Mouse (Mus musculus): Measurements from ENCODE around the gene Proser2. TPM values are rescaled to one million over a fixed set of nuclear protein-coding genes. Genes with fewer than 3 reads are reported as not detected.

Gene Proser2
- polyA plus RNA-seq, 1 experiment, result 1.0 TPM

DNA sequence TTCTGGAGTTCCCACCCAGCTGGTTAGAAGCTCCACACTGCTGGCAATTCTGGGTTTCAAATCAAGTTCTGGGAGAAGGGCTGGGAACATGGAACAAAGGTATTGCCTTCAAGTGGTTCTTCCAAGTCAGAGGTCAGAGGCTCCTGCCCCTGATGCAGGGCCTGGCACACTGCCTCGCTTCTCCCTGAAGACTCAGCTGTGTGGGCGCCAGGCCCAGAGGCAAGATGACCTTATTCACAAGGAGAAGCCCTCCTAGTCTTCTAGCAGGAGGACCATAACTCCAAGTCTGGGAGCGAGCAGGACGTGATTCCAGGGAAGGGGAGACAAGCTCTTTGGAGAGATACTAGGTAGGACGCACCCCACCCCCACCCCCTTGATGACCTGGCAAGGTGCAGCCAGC lies 42.9 kb downstream of the Proser2 start:
- H3K4me3 ChIP-seq (ENCODE audit: insufficient read depth, poor library complexity, severe bottlenecking), result no peak overlapping the region
- H3K27me3 ChIP-seq (ENCODE audit: control insufficient read depth, insufficient read depth, insufficient read length), result no peaks in the 10 kb centered on the region
- no peaks in the 10 kb centered on the region for H3K36me3 ChIP-seq (ENCODE audit: control insufficient read depth, insufficient read depth)
- no peak for TF ChIP-seq MYOG (IDR thresholded peaks at IDR 0.05; ENCODE audit: control insufficient read depth, extremely low read depth, insufficient read length)
- no peak for TF ChIP-seq MAX (IDR thresholded peaks at IDR 0.05)
- TF ChIP-seq FOSL1 (IDR thresholded peaks at IDR 0.05; ENCODE audit: insufficient read depth, low read length, poor library complexity, severe bottlenecking), result no peak
- TF ChIP-seq CTCF (IDR thresholded peaks at IDR 0.05; ENCODE audit: control insufficient read depth, insufficient read depth, insufficient read length), result no peak
- TF ChIP-seq MYOD1 (IDR thresholded peaks at IDR 0.05; ENCODE audit: control insufficient read depth, insufficient read length, low read depth), result no peak
- TF ChIP-seq CEBPB (IDR thresholded peaks at IDR 0.05; ENCODE audit: low read depth), result no peak
- no peak for TF ChIP-seq USF1 (IDR thresholded peaks at IDR 0.05; ENCODE audit: low read depth)
- no peaks in the 10 kb centered on the region for H3K79me3 ChIP-seq (ENCODE audit: low read depth)
- H3K79me2 ChIP-seq (ENCODE audit: control insufficient read depth, insufficient read depth), result no peaks in the 10 kb centered on the region
- H3ac ChIP-seq (ENCODE audit: control insufficient read depth, insufficient read length, low read depth), result no peak overlapping the region

DNA sequence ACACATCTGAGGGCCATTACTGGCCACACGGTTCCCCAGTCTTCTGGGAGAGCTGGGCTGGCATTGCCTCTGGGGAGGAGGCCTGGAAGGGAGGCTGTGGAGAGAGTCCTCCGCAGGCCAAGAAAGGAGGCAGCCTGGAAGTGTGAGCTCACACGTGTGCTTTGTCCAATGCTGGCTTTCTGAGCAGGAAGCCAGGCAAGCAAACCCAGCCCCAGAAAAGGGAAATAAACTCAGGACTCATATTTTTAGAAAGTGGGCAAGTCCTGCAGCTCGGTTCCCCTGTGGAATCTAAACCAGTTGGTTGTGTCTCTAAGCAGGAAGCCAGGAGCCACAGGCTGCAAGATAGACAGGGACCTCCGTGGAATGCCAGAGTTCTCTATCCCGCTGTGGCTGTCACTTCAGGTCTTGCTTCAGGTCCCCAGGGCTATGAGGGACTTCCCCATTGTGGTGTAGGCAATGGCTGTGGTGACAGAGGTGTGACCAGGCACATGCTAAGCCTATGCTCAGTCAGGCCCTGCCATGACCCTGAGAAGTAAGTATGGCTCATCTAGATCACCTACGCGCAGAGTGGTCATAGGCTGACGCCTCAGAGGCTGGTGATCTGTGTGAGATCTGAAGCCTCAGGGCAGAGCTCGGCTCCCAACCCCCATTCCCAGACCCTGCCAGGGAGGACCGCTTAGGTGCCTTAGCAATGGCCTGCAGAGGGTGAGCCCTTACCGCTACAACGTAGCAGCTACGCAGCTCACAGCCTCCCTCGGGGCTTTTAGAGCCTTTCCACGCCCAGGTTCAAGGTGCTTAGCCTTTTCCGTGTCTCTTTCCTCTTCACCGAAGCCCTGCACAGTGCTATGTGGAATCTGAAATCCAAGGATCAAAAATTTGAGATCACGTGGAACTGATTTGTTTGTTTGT lies 44.1 kb downstream of the Proser2 start:
- no peaks in the 10 kb centered on the region for H3K36me3 ChIP-seq (ENCODE audit: control insufficient read depth, insufficient read depth)
- H3ac ChIP-seq (ENCODE audit: control insufficient read depth, insufficient read length, low read depth), result no peak overlapping the region
- H3K27me3 ChIP-seq (ENCODE audit: control insufficient read depth, insufficient read depth, insufficient read length), result no peaks in the 10 kb centered on the region
- TF ChIP-seq MAX (IDR thresholded peaks at IDR 0.05) (no peak), MYOD1 (IDR thresholded peaks at IDR 0.05; ENCODE audit: control insufficient read depth, insufficient read length, low read depth) (no peak), CEBPB (IDR thresholded peaks at IDR 0.05; ENCODE audit: low read depth) (no peak), FOSL1 (IDR thresholded peaks at IDR 0.05; ENCODE audit: insufficient read depth, low read length, poor library complexity, severe bottlenecking) (no peak), CTCF (IDR thresholded peaks at IDR 0.05; ENCODE audit: control insufficient read depth, insufficient read depth, insufficient read length) (no peak), MYOG (IDR thresholded peaks at IDR 0.05; ENCODE audit: control insufficient read depth, extremely low read depth, insufficient read length) (no peak), USF1 (IDR thresholded peaks at IDR 0.05; ENCODE audit: low read depth) (no peak)
- H3K4me3 ChIP-seq (ENCODE audit: insufficient read depth, poor library complexity, severe bottlenecking), result no peak overlapping the region
- no peaks in the 10 kb centered on the region for H3K79me3 ChIP-seq (ENCODE audit: low read depth)
- H3K79me2 ChIP-seq (ENCODE audit: control insufficient read depth, insufficient read depth), result no peaks in the 10 kb centered on the region

DNA sequence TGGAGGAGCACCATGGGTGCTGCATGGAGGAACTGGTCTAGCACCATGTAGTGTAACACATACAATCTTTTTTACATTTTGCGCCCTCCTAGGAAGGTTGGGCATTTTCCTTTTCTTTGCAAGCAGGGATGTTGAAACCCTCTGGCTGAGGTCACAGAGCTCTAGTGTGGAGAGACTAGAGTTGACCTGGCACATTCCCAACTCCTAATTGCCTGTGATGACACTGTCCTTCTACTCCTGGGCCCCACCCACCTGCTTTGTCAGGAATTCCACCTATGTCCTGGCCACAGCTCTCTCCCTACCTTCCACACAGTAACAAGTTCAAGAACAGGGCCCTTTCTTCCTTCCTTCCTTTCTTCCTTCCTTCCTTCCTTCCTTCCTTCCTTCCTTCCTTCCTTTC lies 46.3 kb downstream of the Proser2 start:
- Histone ChIP-seq H3K27me3 (ENCODE audit: control insufficient read depth, insufficient read depth, insufficient read length) (no peaks in the 10 kb centered on the region), H3K36me3 (ENCODE audit: control insufficient read depth, insufficient read depth) (no peaks in the 10 kb centered on the region), H3K4me3 (ENCODE audit: insufficient read depth, poor library complexity, severe bottlenecking) (no peak overlapping the region), H3ac (ENCODE audit: control insufficient read depth, insufficient read length, low read depth) (no peak overlapping the region), H3K79me2 (ENCODE audit: control insufficient read depth, insufficient read depth) (no peaks in the 10 kb centered on the region), H3K79me3 (ENCODE audit: low read depth) (no peaks in the 10 kb centered on the region)
- TF ChIP-seq USF1 (IDR thresholded peaks at IDR 0.05; ENCODE audit: low read depth), result no peak
- no peak for TF ChIP-seq MAX (IDR thresholded peaks at IDR 0.05)
- TF ChIP-seq CEBPB (IDR thresholded peaks at IDR 0.05; ENCODE audit: low read depth), result no peak
- no peak for TF ChIP-seq MYOG (IDR thresholded peaks at IDR 0.05; ENCODE audit: control insufficient read depth, extremely low read depth, insufficient read length)
- TF ChIP-seq FOSL1 (IDR thresholded peaks at IDR 0.05; ENCODE audit: insufficient read depth, low read length, poor library complexity, severe bottlenecking), result no peak
- TF ChIP-seq CTCF (IDR thresholded peaks at IDR 0.05; ENCODE audit: control insufficient read depth, insufficient read depth, insufficient read length), result no peak
- TF ChIP-seq MYOD1 (IDR thresholded peaks at IDR 0.05; ENCODE audit: control insufficient read depth, insufficient read length, low read depth), result no peak

DNA sequence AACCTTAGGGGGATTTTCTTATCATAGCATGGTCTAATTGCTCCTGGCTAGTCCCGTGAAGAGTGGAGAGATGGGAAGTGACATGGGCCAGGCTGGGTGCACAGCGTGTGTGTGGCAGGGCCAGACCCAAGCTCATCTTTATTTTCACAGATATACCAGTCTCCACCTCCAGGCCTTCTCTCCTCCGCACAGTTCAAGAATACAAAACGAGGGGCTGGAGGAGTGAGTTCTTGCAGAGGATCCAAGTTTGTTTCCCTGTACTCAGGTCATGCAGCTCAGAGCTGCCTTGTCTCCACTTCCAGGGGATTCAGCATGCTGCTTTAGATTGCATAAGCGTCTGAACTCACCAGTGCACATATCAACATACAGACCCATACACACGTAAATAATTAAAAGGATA lies 47.4 kb downstream of the Proser2 start:
- Histone ChIP-seq H3K27me3 (ENCODE audit: control insufficient read depth, insufficient read depth, insufficient read length) (no peaks in the 10 kb centered on the region), H3ac (ENCODE audit: control insufficient read depth, insufficient read length, low read depth) (no peak overlapping the region), H3K4me3 (ENCODE audit: insufficient read depth, poor library complexity, severe bottlenecking) (no peak overlapping the region), H3K36me3 (ENCODE audit: control insufficient read depth, insufficient read depth) (no peaks in the 10 kb centered on the region), H3K79me2 (ENCODE audit: control insufficient read depth, insufficient read depth) (no peaks in the 10 kb centered on the region), H3K79me3 (ENCODE audit: low read depth) (no peaks in the 10 kb centered on the region)
- TF ChIP-seq USF1 (IDR thresholded peaks at IDR 0.05; ENCODE audit: low read depth) (no peak), MYOG (IDR thresholded peaks at IDR 0.05; ENCODE audit: control insufficient read depth, extremely low read depth, insufficient read length) (no peak), MAX (IDR thresholded peaks at IDR 0.05) (no peak), CTCF (IDR thresholded peaks at IDR 0.05; ENCODE audit: control insufficient read depth, insufficient read depth, insufficient read length) (no peak), FOSL1 (IDR thresholded peaks at IDR 0.05; ENCODE audit: insufficient read depth, low read length, poor library complexity, severe bottlenecking) (no peak), MYOD1 (IDR thresholded peaks at IDR 0.05; ENCODE audit: control insufficient read depth, insufficient read length, low read depth) (no peak), CEBPB (IDR thresholded peaks at IDR 0.05; ENCODE audit: low read depth) (no peak)

DNA sequence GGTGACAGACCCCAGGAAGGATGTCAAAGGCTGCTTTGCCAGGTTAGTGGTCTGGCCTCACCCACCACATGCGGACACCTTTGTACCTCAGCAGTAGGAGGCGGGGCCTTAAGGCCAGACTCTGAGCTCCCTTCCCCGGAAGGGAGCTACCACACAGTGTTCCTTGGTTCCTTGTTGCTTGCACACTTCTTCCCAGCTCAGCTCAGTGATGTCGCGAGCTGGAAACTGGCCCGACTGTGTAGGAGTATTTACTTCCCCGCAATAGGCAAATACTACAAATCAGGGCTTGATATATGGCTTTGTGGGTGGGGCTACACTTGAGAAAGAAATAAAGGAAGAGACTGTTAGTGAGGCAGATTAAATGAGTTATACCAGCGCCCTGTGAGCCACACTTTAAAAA lies 48.9 kb downstream of the Proser2 start:
- no peaks in the 10 kb centered on the region for H3K79me2 ChIP-seq (ENCODE audit: control insufficient read depth, insufficient read depth)
- no peaks in the 10 kb centered on the region for H3K79me3 ChIP-seq (ENCODE audit: low read depth)
- H3K4me3 ChIP-seq (ENCODE audit: insufficient read depth, poor library complexity, severe bottlenecking), result no peak overlapping the region
- H3K36me3 ChIP-seq (ENCODE audit: control insufficient read depth, insufficient read depth), result no peaks in the 10 kb centered on the region
- TF ChIP-seq CTCF (IDR thresholded peaks at IDR 0.05; ENCODE audit: control insufficient read depth, insufficient read depth, insufficient read length) (no peak), MYOG (IDR thresholded peaks at IDR 0.05; ENCODE audit: control insufficient read depth, extremely low read depth, insufficient read length) (no peak), USF1 (IDR thresholded peaks at IDR 0.05; ENCODE audit: low read depth) (no peak), MYOD1 (IDR thresholded peaks at IDR 0.05; ENCODE audit: control insufficient read depth, insufficient read length, low read depth) (no peak), FOSL1 (IDR thresholded peaks at IDR 0.05; ENCODE audit: insufficient read depth, low read length, poor library complexity, severe bottlenecking) (no peak), CEBPB (IDR thresholded peaks at IDR 0.05; ENCODE audit: low read depth) (no peak), MAX (IDR thresholded peaks at IDR 0.05) (no peak)
- H3K27me3 ChIP-seq (ENCODE audit: control insufficient read depth, insufficient read depth, insufficient read length), result no peaks in the 10 kb centered on the region
- H3ac ChIP-seq (ENCODE audit: control insufficient read depth, insufficient read length, low read depth), result no peak overlapping the region

Data from C2C12 (cell line).